Mouse (Mus musculus) C2C12 (cell line): ENCODE measurements around the gene Ccdc15.

Experiments used
- CEBPB ChIP-seq: IDR thresholded peaks from one replicate; pipeline ENCODE4 v1.6.1; 2011; ENCODE audit warnings: low read depth, mild to moderate bottlenecking, control low read depth, moderate library complexity
- CTCF ChIP-seq: IDR thresholded peaks from one replicate; pipeline ENCODE4 v1.5.1; 2011; ENCODE audit not compliant: control insufficient read depth, insufficient read depth, insufficient read length
- MAX ChIP-seq: IDR thresholded peaks from one replicate; pipeline ENCODE4 v1.6.1; 2011; ENCODE audit warnings: mild to moderate bottlenecking, control low read depth
- MYOD1 ChIP-seq: IDR thresholded peaks from one replicate; pipeline ENCODE4 v1.6.1; 2011; ENCODE audit warnings: low read depth; ENCODE audit not compliant: control insufficient read depth, insufficient read length
- MYOG ChIP-seq: IDR thresholded peaks from one replicate; pipeline ENCODE4 v1.6.1; 2011; ENCODE audit not compliant: control insufficient read depth, insufficient read length; ENCODE audit errors: extremely low read depth
- USF1 ChIP-seq: IDR thresholded peaks from one replicate; pipeline ENCODE4 v1.6.1; 2011; ENCODE audit warnings: low read depth, mild to moderate bottlenecking, control low read depth, moderate library complexity

- TF ChIP-seq CTCF (no peak), MAX (no peak), USF1 (no peak), CEBPB (no peak), MYOD1 (no peak), MYOG (no peak)
Observed at GRCm38 (mm10) chr9:37367301-37368080, 19.3 kb upstream of the Ccdc15 start, which contains the start of gene Hepacam.
